Mouse (Mus musculus) hindbrain, postnatal 0 days (tissue): ENCODE results near the gene Mrps25. TPM values are rescaled to one million over a fixed set of nuclear protein-coding genes. Genes with fewer than 3 reads are reported as not detected.

Source experiments
- ATAC-seq: fragments of 200-750 bp; cut with Nextera tagmentation; 2 replicates; pipeline ENCODE4 v1.8.0; 2017; ENCODE audit warnings: mild to moderate bottlenecking, moderate TSS enrichment, moderate library complexity
- DNase-seq: peaks from one replicate; pipeline ENCODE4 v3.0.0-alpha.2; 2015; ENCODE audit warnings: low spot score
- H3K27ac ChIP-seq: fragments of 300-500 bp; sonication (generic); 2 replicates; pipeline ENCODE4 v1.5.1; 2014; ENCODE audit warnings: mild to moderate bottlenecking
- H3K27me3 ChIP-seq: fragments of 300-500 bp; sonication (generic); 2 replicates; pipeline ENCODE4 v1.6.1; 2014; ENCODE audit warnings: low read length, mixed read lengths; ENCODE audit not compliant: insufficient read depth
- H3K36me3 ChIP-seq: fragments of 300-500 bp; sonication (generic); 2 replicates; pipeline ENCODE4 v1.6.1; 2014; ENCODE audit warnings: low read length, mixed read lengths; ENCODE audit not compliant: insufficient read depth
- H3K4me1 ChIP-seq: fragments of 300-500 bp; sonication (generic); 2 replicates; pipeline ENCODE4 v1.6.1; 2014; ENCODE audit warnings: antibody characterized with exemption, low read length, mixed read lengths; ENCODE audit not compliant: insufficient read depth
- H3K4me2 ChIP-seq: fragments of 300-500 bp; sonication (generic); 2 replicates; pipeline ENCODE4 v1.6.1; 2014; ENCODE audit warnings: low read depth, mild to moderate bottlenecking, low read length, moderate library complexity, mixed read lengths
- H3K4me3 ChIP-seq: fragments of 300-500 bp; sonication (generic); 2 replicates; pipeline ENCODE4 v1.5.1; 2014; ENCODE audit warnings: low read length
- H3K9ac ChIP-seq: fragments of 300-500 bp; sonication (generic); replicated peaks from 2 replicates; pipeline ENCODE4 v1.6.1; 2014; ENCODE audit warnings: mild to moderate bottlenecking, low read length, moderate library complexity, mixed read lengths
- H3K9me3 ChIP-seq: fragments of 300-500 bp; sonication (generic); 2 replicates; pipeline ENCODE4 v1.6.1; 2016; ENCODE audit warnings: low read length, mixed read lengths
- CTCF ChIP-seq: IDR thresholded peaks from 2 replicates; pipeline ENCODE4 v1.5.1; 2016; ENCODE audit warnings: antibody characterized with exemption, control low read depth, low read depth
- whole genome bisulfite sequencing: fragments of 180-500 bp; shearing (Covaris S2); extraction: QIAGEN DNeasy Blood & Tissue Kit; methylation state at CpG from one replicate; pipeline ENCODE4 v1.1.7; 2014; 5-methylcytosine and 5-hydroxymethylcytosine counted together
- polyA plus RNA-seq: library from polyadenylated mRNA; unstranded; fragments of >200 nt; fragmentation: Nextera tagmentation; extraction: Ambion mirVana; gene quantifications from 2 replicates; pipeline ENCODE4 v1.2.1, GENCODE M21; 2015
- total RNA-seq: library from RNA; depleted of rRNA; stranded (reverse); fragments of >200 nt; gene quantifications from 2 replicates; pipeline ENCODE4 v1.2.3, GENCODE M21; 2014

Mrps25 gene
- total and polyA plus RNA-seq, 2 experiments from 2014 or later: 14.8 to 63.5 TPM

GRCm38 (mm10) chr6:92176450-92176849, 7.4 kb downstream of the Mrps25 start:
- WGBS: 96% methylated on average over 1 of the region's 1 CpGs
- Histone ChIP-seq H3K27ac (no peak overlapping the region), H3K9me3 (no peaks in the 10 kb centered on the region; the same call in 1 of the 2 replicates), H3K9ac (no peak overlapping the region), H3K4me1 (no peaks in the 10 kb centered on the region), H3K4me2 (no peak overlapping the region), H3K4me3 (no peak overlapping the region), H3K36me3 (peaks cover 31% of the 10 kb centered on the region; the same call in 1 of the 2 replicates), H3K27me3 (no peaks in the 10 kb centered on the region)
- TF ChIP-seq CTCF: no peak
- DNase-seq (no peak), ATAC-seq (no peak)

- 97% methylated on average over 1 of the region's 1 CpGs for WGBS
- TF ChIP-seq CTCF: no peak
- peaks cover 85% of the 10 kb centered on the region for H3K36me3 ChIP-seq
- no peaks in the 10 kb centered on the region for H3K27me3 ChIP-seq
- DNase-seq (no peak), ATAC-seq (no peak)
- H3K9me3 ChIP-seq: no peaks in the 10 kb centered on the region
- no peak overlapping the region for H3K9ac ChIP-seq
- H3K4me2 ChIP-seq: no peak overlapping the region
- H3K4me3 ChIP-seq: no peak overlapping the region
- no peaks in the 10 kb centered on the region for H3K4me1 ChIP-seq
- H3K27ac ChIP-seq: no peak overlapping the region
Measured at GRCm38 (mm10) chr6:92162724-92163123, 21.1 kb downstream of the Mrps25 start.

- no peak overlapping the region for H3K4me3 ChIP-seq
- TF ChIP-seq CTCF: no peak
- H3K4me2 ChIP-seq: no peak overlapping the region
- no peaks in the 10 kb centered on the region for H3K27me3 ChIP-seq
- no peak overlapping the region for H3K9ac ChIP-seq
- no peaks in the 10 kb centered on the region for H3K4me1 ChIP-seq
- whole genome bisulfite sequencing: 87% methylated on average over 3 of the region's 3 CpGs
- ATAC-seq: no peak
- peaks cover 88% of the 10 kb centered on the region for H3K36me3 ChIP-seq
- DNase-seq: no peak
- no peak overlapping the region for H3K27ac ChIP-seq
- H3K9me3 ChIP-seq: no peaks in the 10 kb centered on the region
Measured at GRCm38 (mm10) chr6:92158801-92159200, 25.0 kb downstream of the Mrps25 start.

GRCm38 (mm10) chr6:92153774-92154173, 30.1 kb downstream of the Mrps25 start:
- TF ChIP-seq CTCF: no peak
- H3K9me3 ChIP-seq: no peaks in the 10 kb centered on the region
- DNase-seq (no peak), ATAC-seq (no peak)
- H3K36me3 ChIP-seq: peaks cover 52% of the 10 kb centered on the region
- no peaks in the 10 kb centered on the region for H3K4me1 ChIP-seq
- H3K9ac ChIP-seq: no peak overlapping the region
- 75% methylated on average over 1 of the region's 1 CpGs for WGBS
- no peaks in the 10 kb centered on the region for H3K27me3 ChIP-seq
- H3K4me3 ChIP-seq: no peak overlapping the region
- H3K27ac ChIP-seq: no peak overlapping the region
- H3K4me2 ChIP-seq: no peak overlapping the region

GRCm38 (mm10) chr6:92145881-92146280, 38.0 kb downstream of the Mrps25 start:
- Histone ChIP-seq H3K4me2 (no peak overlapping the region), H3K36me3 (0 out of 2 replicates have a peak, but pooled peaks cover 6% of the 10 kb centered on the region), H3K9me3 (no peaks in the 10 kb centered on the region), H3K9ac (no peak overlapping the region), H3K27ac (no peak overlapping the region), H3K27me3 (no peaks in the 10 kb centered on the region), H3K4me1 (no peaks in the 10 kb centered on the region), H3K4me3 (no peak overlapping the region)
- no peak for TF ChIP-seq CTCF
- DNase-seq (no peak), ATAC-seq (no peak)
- 93% methylated on average over 4 of the region's 4 CpGs for WGBS

- H3K4me1 ChIP-seq: no peaks in the 10 kb centered on the region
Measured at GRCm38 (mm10) chr6:92136356-92136755, 47.5 kb downstream of the Mrps25 start.

GRCm38 (mm10) chr6:92133617-92134016, 50.2 kb downstream of the Mrps25 start:
- Histone ChIP-seq H3K4me2 (no peak overlapping the region), H3K4me1 (no peaks in the 10 kb centered on the region), H3K4me3 (no peak overlapping the region), H3K36me3 (no peaks in the 10 kb centered on the region), H3K27ac (no peak overlapping the region), H3K27me3 (no peaks in the 10 kb centered on the region), H3K9ac (no peak overlapping the region), H3K9me3 (no peaks in the 10 kb centered on the region)
- no peak for TF ChIP-seq CTCF
- ATAC-seq (no peak), DNase-seq (no peak)
- 85% methylated on average over 2 of the region's 2 CpGs for WGBS

More at GRCm38 (mm10) chr6:92136356-92136755, 47.5 kb downstream of the Mrps25 start:
- no peaks in the 10 kb centered on the region for H3K9me3 ChIP-seq
- H3K4me3 ChIP-seq: no peak overlapping the region
- H3K27ac ChIP-seq: no peak overlapping the region
- H3K4me2 ChIP-seq: no peak overlapping the region
- no peak for ATAC-seq
- H3K27me3 ChIP-seq: no peaks in the 10 kb centered on the region
- DNase-seq: no peak
- WGBS: 68% methylated on average over 2 of the region's 2 CpGs
- H3K36me3 ChIP-seq: no peaks in the 10 kb centered on the region
- no peak for TF ChIP-seq CTCF
- H3K9ac ChIP-seq: no peak overlapping the region
